Mouse (Mus musculus) liver, postnatal 0 days (tissue): ENCODE measurements around the gene Rufy1.

Source experiments
- CTCF ChIP-seq: sonication (generic); IDR thresholded peaks from 2 replicates; pipeline ENCODE4 v1.5.1; 2016; ENCODE audit warnings: antibody characterized with exemption, low read depth
- EP300 ChIP-seq: IDR thresholded peaks from 2 replicates; pipeline ENCODE4 v1.6.1; 2016; ENCODE audit warnings: antibody characterized with exemption, low read depth, mild to moderate bottlenecking

- no peak for TF ChIP-seq CTCF
- TF ChIP-seq EP300: no peak
These were observed 24.0 kb upstream of the Rufy1 start for GRCm38 (mm10) chr11:50454934-50455333.
